Mouse (Mus musculus): ENCODE results near the gene Man1a2.

The Man1a2 gene

GRCm38 (mm10) chr3:100684234-100684975 is 898 bp downstream of the Man1a2 start:
- no peak for DNase-seq (ENCODE audit: low spot score)

- DNase-seq (ENCODE audit: low spot score), result no peak
These were observed 2.5 kb downstream of the Man1a2 start for GRCm38 (mm10) chr3:100682841-100683240.

GRCm38 (mm10) chr3:100682281-100682680 is 3.0 kb downstream of the Man1a2 start:
- DNase-seq (ENCODE audit: low spot score), result no peak

GRCm38 (mm10) chr3:100681448-100682092 is 3.7 kb downstream of the Man1a2 start:
- no peak for DNase-seq (ENCODE audit: low spot score)

- no peak for DNase-seq (ENCODE audit: low spot score)
These were observed 5.1 kb downstream of the Man1a2 start for GRCm38 (mm10) chr3:100680226-100680625.

GRCm38 (mm10) chr3:100678951-100679570 is 6.2 kb downstream of the Man1a2 start:
- no peak for DNase-seq (ENCODE audit: low spot score)

GRCm38 (mm10) chr3:100675146-100675545 is 10.2 kb downstream of the Man1a2 start:
- DNase-seq (ENCODE audit: low spot score), result no peak

GRCm38 (mm10) chr3:100670412-100670811 is 14.9 kb downstream of the Man1a2 start:
- no peak for DNase-seq (ENCODE audit: low spot score)

GRCm38 (mm10) chr3:100653291-100653690 is 32.0 kb downstream of the Man1a2 start:
- no peak for DNase-seq (ENCODE audit: low spot score)

GRCm38 (mm10) chr3:100641581-100641980 is 43.7 kb downstream of the Man1a2 start:
- DNase-seq (ENCODE audit: low spot score), result no peak

- DNase-seq (ENCODE audit: low spot score), result no peak
These were observed 49.0 kb downstream of the Man1a2 start for GRCm38 (mm10) chr3:100636255-100636654.

- no peak for DNase-seq (ENCODE audit: low spot score)
These were observed 50.5 kb downstream of the Man1a2 start for GRCm38 (mm10) chr3:100634821-100635220.

GRCm38 (mm10) chr3:100618511-100618910 is 66.8 kb downstream of the Man1a2 start:
- no peak for DNase-seq (ENCODE audit: low spot score)

GRCm38 (mm10) chr3:100610916-100611315 is 74.4 kb downstream of the Man1a2 start:
- no peak for DNase-seq (ENCODE audit: low spot score)

GRCm38 (mm10) chr3:100604539-100604938 is 80.8 kb downstream of the Man1a2 start:
- no peak for DNase-seq (ENCODE audit: low spot score)

GRCm38 (mm10) chr3:100599265-100599820 is 86.0 kb downstream of the Man1a2 start:
- DNase-seq (ENCODE audit: low spot score), result no peak

- no peak for DNase-seq (ENCODE audit: low spot score)
These were observed 94.2 kb downstream of the Man1a2 start for GRCm38 (mm10) chr3:100591053-100591452.

- DNase-seq (ENCODE audit: low spot score), result no peak
These were observed 102.5 kb downstream of the Man1a2 start for GRCm38 (mm10) chr3:100582721-100583355.

- DNase-seq (ENCODE audit: low spot score), result no peak
These were observed 112.6 kb downstream of the Man1a2 start for GRCm38 (mm10) chr3:100572571-100573183.

GRCm38 (mm10) chr3:100568443-100569390 is 116.6 kb downstream of the Man1a2 start:
- DNase-seq (ENCODE audit: low spot score), result no peak

GRCm38 (mm10) chr3:100563565-100563964 is 121.7 kb downstream of the Man1a2 start:
- no peak for DNase-seq (ENCODE audit: low spot score)

Measured in layer of hippocampus, adult 9-10 months (tissue).